Mouse (Mus musculus) megakaryocyte, embryonic 14.5 days (primary cell): ENCODE measurements around the gene Palm.

Experiments used
- FLI1 ChIP-seq: IDR thresholded peaks from 2 replicates; pipeline ENCODE4 v1.6.1; 2012; ENCODE audit warnings: low read length, inconsistent platforms, mixed read lengths
- GATA1 ChIP-seq: IDR thresholded peaks from 3 replicates; pipeline ENCODE4 v1.6.1; 2012; ENCODE audit warnings: mixed read lengths, low read length, inconsistent platforms, borderline replicate concordance

DNA sequence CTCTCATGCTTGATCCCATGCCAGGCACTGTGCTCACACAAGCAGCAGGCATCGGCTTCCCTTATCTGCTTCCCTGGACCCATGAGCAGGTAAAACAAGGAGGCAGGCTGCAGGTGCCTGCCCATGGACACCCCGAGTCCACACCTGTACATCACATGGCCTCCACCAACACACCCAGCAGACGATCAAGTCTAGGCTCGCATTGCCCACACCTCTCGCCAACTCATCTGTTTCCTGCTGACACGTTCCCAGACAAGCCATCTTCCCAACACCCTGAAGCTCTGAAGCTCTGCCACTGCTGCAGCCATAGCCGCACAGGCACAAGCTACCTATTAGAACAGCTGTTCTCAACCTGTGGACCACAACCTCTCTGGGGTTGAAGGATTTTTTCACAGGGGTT, 29.1 kb upstream of the Palm start:
- TF ChIP-seq GATA1 (no peak), FLI1 (no peak)
